Mouse (Mus musculus) lung, postnatal 14 days (tissue): Measurements from ENCODE around the gene Eps8.
A peak's percentile ranks its signal among the peaks of the same experiment; 100 is the strongest.

Experiments used
- DNase-seq: peaks from one replicate; pipeline ENCODE4 v3.0.0; 2021

Eps8 gene

DNA sequence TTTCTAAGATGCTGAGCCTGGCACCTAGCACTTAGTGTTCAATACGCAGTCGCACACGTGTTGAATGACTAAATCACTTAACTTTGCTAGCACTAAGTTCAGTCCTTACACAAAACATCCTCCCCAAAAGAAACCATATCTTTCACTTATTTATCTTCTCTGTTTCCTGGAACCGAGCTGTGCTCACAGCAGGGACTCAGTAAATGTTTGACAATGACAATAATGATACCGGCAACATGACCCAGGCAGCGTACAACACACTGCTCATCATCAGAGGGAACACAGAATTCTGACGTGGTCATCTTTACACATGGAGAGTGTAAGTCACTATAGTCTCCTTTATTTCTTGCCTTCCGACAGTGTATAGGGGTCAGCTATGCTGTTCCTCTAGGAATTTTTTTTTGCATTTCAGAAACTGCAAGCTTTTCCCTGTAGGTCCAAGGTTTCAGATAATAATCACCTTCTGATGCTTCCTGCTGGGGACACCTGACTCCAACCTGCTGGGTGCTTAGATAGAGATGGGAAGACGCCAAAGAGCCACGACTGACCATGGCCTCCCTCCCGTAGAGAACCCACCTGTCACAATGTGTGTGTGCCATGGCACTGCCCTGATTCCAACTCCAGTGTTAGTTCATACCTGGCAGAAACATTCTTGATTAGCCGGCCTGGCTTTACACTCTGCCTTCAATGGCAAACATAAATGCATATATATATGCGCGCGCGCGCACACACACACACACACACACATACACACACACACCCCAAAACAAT, 46.3 kb downstream of the Eps8 start:
- no peak for DNase-seq

DNA sequence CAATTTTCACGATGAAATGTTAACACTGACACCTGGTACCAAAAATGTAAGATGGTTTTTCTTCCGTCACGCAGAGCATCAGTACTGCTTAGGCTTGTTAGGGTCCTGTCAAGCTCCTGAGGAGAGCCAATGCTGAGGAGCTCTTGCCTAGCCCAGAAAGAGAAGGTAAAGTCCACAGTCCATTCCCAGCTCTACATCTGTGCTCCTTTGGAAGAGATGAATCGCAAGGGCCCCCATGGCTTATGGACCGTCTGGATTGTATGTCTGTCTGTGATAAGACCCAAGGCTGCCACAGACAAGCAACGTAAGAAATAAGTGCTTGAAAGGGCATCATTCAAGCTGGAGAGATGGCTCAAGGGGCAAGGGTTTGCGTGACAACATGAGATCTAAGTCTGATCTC, 48.1 kb downstream of the Eps8 start:
- DNase-seq = no peak

DNA sequence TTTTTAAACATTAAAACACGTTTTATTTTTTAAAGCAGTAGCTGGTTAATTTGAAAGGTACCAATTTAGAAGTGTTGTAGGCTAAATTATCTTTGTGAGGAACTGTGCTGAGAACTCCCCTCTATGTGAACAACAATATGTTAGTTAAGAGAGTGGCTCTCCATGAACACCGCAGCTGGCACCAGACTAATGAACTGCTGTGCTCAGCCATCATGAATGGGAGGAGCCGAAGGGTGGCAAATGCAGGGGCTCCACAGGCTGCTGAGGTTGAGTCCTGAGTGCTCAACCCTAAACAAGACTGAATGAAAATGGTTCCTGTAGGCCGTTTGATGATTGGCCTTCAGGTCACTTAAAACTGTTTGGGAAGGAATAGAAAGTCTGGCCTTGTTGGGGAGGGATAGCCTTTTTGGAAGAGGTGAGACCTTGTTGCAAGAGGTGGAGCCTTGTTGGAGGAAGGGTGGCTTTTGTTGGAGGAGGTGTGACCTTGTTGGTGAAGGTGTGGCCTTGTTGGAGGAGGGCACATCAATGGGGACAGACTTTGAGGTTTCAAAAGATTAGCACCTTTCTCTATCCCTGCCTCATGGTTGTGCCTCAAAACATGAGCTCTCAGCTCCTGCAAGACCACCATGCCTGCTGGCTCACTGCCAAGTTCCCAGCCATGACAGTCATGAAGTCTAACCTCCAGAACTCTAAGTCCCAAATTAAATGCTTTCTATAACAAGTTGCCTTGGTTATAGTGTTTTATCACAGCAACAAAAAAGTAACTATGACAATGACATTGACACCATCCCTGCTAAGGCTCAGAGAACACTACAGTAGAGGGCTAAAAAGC, 50.0 kb downstream of the Eps8 start:
- no peak for DNase-seq

DNA sequence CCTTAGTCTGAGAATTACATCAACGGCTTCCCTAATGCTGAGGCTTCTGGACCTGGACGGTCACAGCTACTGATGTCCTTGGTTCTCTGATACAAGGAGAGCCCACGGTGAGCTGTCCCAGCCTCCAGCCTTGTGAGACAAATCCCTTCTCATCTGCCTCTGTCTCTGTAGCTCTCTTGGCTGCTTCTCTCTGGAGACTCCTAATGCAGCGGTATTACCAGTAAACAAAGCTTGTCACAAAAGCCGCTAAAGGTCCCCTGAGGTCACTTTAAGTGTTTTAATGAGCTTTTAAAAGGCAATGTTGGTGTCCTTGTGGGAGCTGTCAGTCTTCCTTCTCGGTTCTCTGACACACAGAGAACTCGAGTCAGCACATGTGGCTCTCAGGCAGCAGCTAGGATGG, 56.4 kb downstream of the Eps8 start:
- DNase-seq = no peak

DNA sequence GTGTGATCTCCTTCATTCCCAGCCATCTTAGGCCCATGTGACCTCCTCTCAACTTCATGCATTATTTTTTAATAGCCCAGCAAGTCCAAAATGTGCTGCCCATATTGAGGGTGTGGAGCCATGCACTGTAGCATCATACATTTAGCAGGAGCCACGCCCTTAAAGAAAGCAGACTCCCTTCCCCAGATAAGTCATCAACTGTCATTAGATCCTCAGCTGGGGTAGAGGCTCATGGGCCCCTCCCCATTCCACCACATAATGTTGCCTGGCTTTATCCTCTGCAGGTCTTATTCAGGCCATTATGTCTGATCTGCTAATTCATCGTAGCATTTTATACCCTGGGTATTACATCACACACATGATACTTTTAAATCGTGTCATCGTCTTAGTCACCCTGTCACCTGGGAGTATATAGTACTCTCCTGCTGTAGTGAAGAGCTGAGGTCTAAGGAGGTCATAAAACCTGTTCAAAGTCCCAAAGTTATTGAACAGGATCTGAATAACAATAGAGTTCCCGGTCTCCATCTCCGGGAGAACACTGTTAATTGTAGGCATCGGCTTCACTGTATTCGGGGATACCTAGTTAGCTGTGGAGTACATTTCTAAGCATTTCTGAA, 57.1 kb downstream of the Eps8 start:
- no peak for DNase-seq

DNA sequence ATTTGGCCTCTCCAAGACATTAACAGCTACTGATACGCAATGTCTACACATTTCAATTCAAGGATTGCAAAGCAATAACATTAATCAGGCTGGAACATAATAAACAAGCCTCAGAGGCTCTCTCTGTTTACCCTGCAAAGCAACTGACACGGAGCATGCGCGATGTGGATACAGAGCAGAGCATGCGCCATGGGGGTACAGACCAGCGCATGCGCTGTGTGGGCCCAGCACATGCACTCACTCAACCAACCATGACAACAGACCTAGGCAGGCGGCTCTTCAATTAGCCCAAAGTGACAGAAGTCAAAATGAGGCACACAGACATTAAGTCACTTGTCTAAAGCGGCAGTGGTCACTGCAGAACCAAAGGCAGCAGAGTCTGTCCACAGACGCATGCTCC, 62.1 kb downstream of the Eps8 start:
- DNase-seq = no peak

DNA sequence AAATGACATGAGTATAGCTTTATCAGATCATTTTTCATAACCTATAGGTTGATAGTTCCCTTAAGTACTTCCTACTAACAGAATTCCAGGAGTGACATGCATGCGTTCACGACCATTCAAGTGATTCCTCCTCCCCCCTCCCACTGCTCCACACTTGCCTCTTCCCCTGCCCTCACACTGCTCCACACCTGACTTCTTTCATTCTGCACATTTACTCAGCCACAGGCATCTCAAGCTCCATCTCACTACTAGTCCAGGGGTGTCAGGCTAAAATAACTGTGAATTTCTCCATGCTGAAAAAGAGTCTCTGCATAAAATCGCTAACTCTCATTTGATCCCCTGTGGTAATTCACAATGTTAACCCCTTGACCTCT, 65.4 kb downstream of the Eps8 start:
- no peak for DNase-seq

DNA sequence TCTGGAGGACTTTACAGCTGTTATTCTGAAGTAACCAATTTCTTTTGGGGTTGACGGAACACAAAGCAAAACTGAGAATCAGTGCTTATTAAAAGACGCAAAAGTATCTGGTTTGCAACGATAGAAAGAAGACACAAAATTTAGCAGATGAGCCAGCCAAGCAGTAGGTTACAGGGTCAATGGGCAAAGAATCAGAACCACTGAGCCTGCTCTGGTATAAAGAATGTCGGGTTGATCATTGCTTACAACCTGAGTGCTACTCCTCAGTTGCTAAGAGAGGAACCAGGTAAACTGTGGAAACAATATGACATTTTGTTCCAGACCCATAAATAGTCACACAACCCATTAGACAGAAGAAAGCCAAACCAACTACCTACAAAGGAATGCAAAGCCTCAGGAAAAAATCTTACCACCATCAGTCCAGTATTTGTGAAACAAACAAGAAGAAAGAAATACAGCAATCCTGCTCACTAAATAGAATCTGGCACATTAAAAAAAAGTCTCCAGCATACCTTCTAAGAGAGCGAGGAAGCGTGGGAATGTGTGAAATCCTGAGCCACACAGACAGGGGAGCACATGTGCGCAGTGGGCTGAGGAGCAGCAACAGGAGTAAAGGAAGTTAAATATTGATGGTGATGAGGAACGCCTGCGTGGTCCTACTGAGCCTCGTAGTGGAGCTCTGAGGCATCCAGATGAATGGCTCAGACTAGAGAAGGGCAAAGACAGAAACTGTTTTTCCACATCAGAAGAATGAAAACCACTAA, 66.0 kb downstream of the Eps8 start:
- DNase-seq = no peak

DNA sequence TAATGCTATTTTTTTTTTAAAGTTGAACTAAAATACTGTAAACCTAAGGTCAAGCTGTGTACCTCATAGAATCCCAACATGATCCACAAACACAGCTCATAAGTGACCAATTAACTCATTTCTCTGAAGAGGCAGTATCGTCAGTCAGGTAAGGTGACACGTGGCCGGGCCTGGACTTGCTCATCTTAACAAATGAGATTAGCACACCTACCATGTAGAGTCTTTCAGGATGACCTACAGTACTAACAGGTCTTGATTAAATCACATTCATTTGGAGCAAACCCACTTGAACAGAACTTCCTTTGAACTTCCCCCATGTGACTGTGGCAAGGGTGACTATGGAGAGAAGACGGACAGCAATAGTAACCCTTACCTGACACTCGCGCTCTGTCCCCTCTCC, 66.8 kb downstream of the Eps8 start:
- DNase-seq = no peak

DNA sequence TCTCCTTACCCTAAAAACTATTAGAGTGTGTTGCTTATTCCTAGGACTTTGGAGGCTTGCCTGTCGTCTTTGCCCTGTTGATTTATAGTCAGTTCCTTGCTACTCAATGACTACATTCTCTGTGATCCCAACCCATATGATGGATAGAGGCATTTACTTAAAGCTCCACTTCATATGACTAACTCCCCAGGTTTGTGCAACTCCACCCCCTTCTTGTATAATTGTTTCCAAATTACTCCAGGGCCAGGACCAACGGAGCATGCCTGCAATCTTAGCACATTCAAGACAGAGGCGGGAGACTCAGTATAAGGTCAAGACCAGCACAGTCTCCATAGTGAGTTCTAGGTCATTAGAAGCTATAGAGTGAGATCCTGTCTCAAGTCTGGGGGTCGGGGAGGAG, 69.4 kb downstream of the Eps8 start:
- DNase-seq = no peak

DNA sequence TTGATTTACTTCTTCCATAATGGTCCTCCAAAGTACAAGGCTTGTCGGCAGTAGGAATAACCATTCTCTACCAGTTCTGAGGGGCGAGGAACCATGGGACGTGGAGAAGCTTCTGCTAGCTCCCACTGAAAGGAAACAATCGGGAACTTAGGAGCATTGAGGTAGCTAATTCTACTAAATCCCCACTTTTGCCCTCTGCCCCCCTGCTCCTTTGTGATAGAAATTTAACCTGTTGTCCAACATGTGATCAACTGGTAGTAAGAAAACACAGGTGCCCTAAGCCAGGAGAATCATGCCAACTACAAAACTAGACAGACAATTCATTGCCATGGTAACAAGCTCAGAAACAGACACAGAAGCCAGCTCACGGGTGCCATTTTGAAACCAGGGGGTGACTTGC, 71.6 kb downstream of the Eps8 start:
- DNase-seq = no peak

DNA sequence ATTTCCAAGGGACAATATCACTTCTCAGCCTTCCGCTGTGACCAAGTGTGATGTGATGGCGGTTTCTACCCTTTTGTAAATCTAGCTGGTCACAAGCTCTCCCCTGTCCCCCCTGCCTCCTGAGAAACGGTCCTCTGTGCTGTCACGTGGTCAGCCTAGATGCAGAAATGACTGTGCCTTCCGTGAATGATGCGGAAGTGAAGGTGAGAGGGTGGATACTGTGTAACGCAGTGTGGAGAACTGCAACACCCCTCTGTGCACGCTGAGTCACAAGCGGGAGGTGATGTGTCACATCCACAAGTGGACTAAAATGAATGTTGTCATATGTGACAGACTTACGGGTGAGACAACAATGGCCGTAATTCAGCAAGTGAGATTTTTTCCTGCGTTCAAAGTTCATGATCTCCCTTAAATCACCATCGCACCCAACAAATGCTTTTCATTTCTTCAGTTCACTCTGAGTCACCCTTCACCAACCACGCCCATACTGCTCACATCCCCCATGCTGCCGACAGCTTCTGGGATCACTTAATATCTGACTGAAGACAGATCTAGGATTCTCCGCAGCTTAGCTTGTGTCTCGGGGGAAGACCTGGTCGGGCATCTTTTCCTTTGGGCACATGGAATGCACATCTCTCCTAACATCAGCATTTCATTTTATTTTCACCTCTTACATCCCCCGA, 72.3 kb downstream of the Eps8 start:
- DNase-seq = no peak

DNA sequence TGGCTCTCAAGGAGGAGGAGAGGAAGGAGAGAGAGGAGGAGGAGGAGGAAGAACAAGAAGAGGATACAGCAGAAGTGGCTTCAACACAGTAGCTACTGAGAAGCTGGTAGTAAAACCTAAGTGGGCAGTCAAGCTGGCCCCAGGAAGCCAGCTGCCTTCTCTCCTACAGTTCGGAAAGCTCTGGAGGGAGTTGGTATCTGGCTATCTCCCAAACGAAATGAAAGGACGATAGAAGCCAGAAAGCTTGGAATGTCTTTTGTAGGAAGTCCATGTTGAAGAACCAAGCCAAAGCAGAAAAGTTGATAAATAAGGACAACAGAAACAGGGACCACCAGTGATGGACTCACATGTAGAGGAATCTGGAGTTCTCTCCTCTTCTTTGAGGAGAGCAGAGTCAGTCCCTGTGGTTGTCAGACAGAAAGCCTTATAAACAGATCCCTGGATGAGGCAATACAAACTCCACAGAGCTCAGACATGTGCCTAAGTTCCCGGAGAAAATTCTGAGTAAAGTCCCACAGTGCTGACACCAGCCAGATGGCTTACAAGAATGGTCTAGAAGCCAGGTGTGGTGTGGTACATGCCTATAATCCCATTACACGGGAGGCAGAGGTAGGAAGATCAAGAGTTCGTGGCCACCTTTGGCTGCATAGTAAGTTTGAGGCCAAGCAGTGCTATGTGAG, 73.2 kb downstream of the Eps8 start:
- no peak for DNase-seq

DNA sequence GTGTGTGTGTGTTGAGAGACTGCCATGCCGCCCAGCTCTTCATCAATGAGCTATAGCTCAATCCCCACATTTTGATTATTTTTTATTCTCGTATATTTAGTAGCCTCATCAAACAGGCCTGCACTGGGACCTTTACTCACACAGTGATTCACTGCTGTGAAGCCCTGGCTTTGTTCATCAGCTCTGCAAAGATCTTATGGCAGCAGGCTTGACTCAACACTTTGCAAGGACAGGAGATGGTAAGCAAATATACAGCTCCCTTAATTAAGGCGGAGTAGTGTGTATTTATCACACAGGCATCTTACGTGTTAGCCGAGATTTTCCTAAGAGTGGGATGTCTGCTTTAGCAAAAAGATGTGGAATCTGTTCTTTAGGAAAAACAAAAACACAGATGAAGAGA, 74.2 kb downstream of the Eps8 start:
- no peak for DNase-seq

DNA sequence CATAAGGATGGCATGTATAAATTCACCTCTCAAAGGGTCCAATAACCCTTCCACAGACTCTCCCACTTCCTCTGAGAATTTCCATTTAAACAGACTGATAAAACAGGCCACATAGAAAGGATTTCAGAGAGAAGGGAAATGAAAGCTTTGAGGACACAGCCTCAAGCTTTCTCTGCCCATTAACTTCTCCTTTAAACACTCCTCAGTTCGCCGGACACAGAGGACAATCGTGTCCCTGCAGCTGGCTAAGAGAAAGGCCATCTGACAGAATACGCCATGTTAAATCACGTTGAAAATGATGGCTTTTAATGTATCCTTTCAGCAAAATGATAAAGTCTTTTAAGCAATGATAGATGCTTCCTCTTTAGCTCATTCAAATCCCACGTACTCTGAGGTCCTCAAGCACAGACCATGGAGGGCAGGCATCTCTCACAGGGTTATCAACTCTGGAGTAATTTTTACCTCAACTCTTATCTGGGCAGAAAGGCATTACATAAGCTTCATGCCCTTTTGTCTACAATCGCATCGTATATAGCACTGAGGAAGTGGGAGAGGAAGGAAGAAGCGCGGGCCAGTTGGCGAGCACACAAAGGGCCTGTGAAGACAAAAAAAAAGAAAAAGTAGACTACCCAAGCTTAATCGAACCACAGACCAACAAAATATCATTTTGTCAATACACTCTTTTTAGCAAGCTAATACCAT, 77.9 kb downstream of the Eps8 start:
- no peak for DNase-seq

DNA sequence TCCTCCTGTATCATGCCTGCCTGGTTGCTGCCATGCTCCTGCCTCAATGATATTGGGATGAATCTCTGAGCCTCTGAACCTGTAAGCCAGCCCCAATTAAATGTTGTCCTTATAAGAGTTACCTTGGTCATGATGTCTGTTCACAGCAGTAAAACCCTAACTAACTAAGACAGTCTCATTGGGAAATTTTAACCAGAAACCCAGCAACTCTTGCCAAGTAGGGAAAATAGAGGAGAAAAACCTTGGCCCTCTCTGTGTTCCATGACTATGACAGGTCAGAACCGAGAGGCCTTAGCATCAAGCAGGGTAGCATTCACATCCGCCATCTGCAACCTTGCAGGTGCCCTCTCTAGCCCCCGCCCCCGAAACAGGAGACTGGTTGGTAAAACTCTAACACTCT, 78.6 kb downstream of the Eps8 start:
- no peak for DNase-seq

DNA sequence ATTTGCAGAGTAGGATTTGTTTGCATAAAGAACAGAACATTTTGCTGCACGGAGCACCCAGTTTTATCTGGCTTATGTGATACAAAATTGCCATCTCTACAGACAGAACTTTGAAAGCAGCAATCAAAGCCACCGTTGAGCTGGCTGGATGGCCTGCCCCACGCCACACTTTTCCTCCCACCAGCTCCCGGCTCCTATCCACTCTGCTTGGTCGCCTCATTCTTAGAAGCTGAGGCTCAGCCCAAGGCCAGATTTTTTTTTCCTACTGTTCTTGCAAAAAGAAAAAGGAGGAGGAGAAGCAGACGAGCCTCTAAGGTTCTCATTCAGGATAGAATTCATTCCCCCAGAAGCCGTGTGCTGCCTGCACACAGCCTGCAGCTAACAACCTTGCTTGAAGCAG, 80.8 kb downstream of the Eps8 start:
- no peak for DNase-seq

DNA sequence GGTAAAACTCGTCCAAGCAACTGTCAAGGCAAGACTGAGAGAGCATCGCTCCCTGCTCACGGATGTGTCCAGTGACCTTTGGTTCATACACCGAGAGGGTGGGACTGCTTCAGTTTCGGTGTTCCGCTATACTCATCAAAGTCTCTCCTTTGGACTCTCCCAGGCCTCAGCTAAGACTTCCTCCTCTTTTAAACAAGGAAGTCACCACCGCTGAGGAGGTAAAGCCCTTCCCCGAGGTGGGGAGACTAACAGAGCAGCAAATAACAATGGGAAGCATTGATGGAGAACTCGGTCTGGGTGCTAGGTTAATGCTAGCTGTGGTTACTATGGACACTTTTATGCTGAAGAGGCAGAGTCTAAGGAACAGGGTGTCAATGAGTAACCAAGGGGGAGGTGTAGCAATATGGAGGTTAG, 84.0 kb downstream of the Eps8 start:
- DNase-seq = no peak

DNA sequence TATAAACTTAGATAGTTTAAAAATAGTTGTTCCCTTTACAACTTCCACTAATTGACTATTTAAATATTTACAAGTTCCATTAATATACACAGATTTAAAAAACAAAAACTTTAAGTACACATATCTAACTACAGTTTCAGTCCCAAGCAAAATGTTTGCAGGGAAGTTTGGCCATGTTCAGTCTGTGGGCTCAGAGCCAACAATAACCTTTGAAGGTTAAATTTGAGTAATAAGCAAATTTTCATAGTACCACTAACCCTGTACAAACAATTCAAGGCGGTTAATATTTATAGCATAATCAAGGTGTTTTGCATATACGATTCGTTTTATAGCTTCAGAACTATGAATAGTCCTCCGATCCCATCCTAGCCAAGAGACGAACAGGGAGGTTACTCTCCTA, 84.7 kb downstream of the Eps8 start:
- DNase-seq = no peak

DNA sequence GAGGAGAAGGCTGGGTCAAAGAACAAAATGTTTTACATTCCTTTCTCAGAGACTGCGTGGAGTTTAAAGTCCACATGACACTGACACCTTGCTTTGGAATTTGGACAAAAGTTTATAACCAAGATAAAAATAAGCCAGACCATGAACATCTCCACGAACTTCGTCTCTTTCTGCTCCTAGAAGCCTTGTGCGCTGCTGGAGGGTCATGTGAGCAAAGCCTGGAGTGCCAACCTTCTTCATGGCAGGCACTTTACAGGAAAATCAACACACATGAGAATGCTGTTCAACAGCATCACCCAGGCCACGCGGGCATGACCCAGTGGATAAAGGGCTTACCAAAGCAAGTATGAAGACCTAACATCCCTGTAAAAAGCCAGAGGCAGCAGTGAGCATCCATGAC, 85.6 kb downstream of the Eps8 start:
- DNase-seq = peak; percentile 7

DNA sequence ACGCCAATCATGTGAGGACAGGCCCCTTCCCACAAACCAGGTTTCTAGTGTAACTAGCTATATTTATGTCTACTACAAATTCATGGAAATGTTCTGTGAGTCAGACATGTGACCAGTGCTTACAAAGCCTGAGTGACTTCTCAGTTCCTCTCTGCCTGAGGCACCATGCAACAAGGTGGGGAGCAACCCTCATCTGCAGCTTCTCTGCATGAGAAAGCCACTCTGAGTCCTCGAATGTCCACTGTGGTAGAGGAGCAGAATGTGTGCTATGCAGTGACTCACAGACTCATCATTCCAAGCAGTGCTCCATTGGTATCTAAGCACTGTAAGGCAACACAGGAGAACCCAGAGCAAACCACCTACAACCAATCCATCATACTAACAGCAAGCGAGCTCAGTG, 88.8 kb downstream of the Eps8 start:
- DNase-seq = no peak

DNA sequence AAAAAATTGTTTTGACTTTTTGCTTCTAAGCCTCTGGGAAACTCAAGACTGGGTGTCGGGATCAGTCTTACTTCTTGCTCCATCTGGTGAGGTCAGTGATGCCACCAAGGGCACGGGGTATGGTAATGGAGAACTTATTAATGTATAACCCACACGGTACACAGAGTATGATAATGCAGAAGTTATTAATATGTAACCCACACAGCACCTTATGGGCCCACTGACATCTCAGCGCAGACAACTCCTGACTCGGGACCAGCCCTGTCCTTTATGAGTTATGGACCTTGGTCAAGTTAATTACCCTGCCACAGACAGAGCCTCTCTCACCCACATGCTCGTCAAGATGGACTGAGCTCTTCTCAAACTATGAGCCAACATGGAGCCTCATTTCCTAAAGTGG, 89.2 kb downstream of the Eps8 start:
- no peak for DNase-seq
